Mouse (Mus musculus) embryonic facial prominence, embryonic 14.5 days (tissue): ENCODE data around the gene Kdm4d. TPM values are rescaled to one million over a fixed set of nuclear protein-coding genes. Genes with fewer than 3 reads are reported as not detected.
A peak's percentile ranks its signal among the peaks of the same experiment; 100 is the strongest.
"Not testable (repeated sequence)": the region's sequence is repeated elsewhere in the genome, so short reads cannot be mapped to it uniquely, and the experiment has no call there.

Experiments used
- ATAC-seq: fragments of 200-750 bp; cut with Nextera tagmentation; 2 replicates; pipeline ENCODE4 v1.8.0; 2017; ENCODE audit warnings: low read depth, moderate number of reproducible peaks, moderate TSS enrichment
- DNase-seq: peaks from one replicate; pipeline ENCODE4 v3.0.0-alpha.2; 2015; ENCODE audit warnings: low spot score
- H3K27ac ChIP-seq: fragments of 300-500 bp; sonication (generic); replicated peaks from 2 replicates; pipeline ENCODE4 v1.5.1; 2014; ENCODE audit warnings: low read depth, mild to moderate bottlenecking, low read length, moderate library complexity
- H3K27me3 ChIP-seq: fragments of 300-500 bp; sonication (generic); replicated peaks from 2 replicates; pipeline ENCODE4 v1.6.1; 2014; ENCODE audit warnings: low read length; ENCODE audit not compliant: control insufficient read depth, insufficient read depth
- H3K36me3 ChIP-seq: fragments of 300-500 bp; sonication (generic); 2 replicates; pipeline ENCODE4 v1.6.1; 2014; ENCODE audit warnings: low read length, mixed read lengths; ENCODE audit not compliant: control insufficient read depth, insufficient read depth
- H3K4me1 ChIP-seq: fragments of 300-500 bp; sonication (generic); 2 replicates; pipeline ENCODE4 v1.6.1; 2014; ENCODE audit warnings: antibody characterized with exemption, low read length; ENCODE audit not compliant: control insufficient read depth, insufficient read depth
- H3K4me2 ChIP-seq: fragments of 300-500 bp; sonication (generic); 2 replicates; pipeline ENCODE4 v1.6.1; 2014; ENCODE audit warnings: low read depth, mild to moderate bottlenecking, low read length, moderate library complexity, mixed read lengths
- H3K4me3 ChIP-seq: fragments of 300-500 bp; sonication (generic); 2 replicates; pipeline ENCODE4 v1.5.1; 2014; ENCODE audit warnings: low read depth, mild to moderate bottlenecking, low read length
- H3K9ac ChIP-seq: fragments of 300-500 bp; sonication (generic); 2 replicates; pipeline ENCODE4 v1.6.1; 2014; ENCODE audit warnings: low read depth, mild to moderate bottlenecking, low read length, moderate library complexity, mixed read lengths
- H3K9me3 ChIP-seq: fragments of 300-500 bp; sonication (generic); 2 replicates; pipeline ENCODE4 v1.6.1; 2016; ENCODE audit warnings: low read length; ENCODE audit not compliant: control insufficient read depth
- WGBS: fragments of 180-500 bp; shearing (Covaris S2); extraction: QIAGEN DNeasy Blood & Tissue Kit; methylation state at CpG from one replicate; pipeline ENCODE4 v1.1.7; 2014; 5-methylcytosine and 5-hydroxymethylcytosine counted together
- polyA plus RNA-seq: library from polyadenylated mRNA; unstranded; fragments of >200 nt; fragmentation: Nextera tagmentation; extraction: Ambion mirVana; gene quantifications from 2 replicates; pipeline ENCODE4 v1.2.1, GENCODE M21; 2014

Gene Kdm4d
- polyA plus RNA-seq, 1 experiment from 2014 or later: 0.25 TPM

DNA sequence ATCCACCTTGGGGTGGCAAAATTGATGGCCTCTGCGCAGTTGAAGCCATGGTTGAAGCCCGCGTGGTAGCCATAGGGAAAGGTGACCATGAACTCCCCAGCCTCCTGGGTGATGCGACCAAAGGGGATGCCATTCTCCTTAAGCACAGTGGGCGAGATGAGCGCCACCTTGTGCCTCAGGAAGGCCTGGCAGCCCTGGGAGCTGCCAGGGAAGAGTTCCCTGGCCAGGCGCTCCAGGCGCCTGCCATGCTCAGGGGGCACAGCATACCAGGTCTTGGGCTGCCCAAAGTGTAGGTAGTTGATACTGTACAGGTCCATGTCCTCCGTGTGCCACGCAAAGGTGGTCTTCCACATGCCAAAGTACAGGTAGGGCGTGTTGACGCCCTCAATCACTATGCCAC, 36.6 kb downstream of the Kdm4d start:
- not testable (repeated sequence) for H3K4me2 ChIP-seq, H3K27ac ChIP-seq, DNase-seq, H3K9ac ChIP-seq, H3K4me3 ChIP-seq, H3K36me3 ChIP-seq, ATAC-seq, H3K9me3 ChIP-seq, H3K27me3 ChIP-seq, H3K4me1 ChIP-seq
- WGBS: 76% methylated on average over 4 of the region's 12 CpGs

DNA sequence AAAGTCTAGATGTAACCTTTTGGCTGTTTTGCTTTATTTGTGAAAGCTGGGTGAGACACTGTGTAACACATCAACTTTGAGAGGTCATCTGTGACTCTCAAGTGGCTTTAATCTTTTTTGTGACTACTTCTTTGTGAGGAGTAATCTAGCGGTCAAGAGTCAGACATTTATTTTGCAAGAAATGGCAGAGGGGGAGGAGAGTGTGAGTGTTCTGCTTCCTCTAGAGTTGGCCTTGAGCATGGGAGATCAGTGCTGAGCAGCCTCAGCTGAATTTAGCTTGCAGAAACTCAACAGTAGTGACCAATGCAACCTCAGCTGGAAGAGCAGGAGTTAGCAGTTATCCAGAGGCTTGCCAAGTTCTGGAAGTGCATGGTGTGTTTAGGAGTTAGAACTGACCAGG, 37.7 kb downstream of the Kdm4d start:
- WGBS: 89% methylated on average over 1 of the region's 1 CpGs
- not testable (repeated sequence) for H3K9me3 ChIP-seq, H3K36me3 ChIP-seq, H3K27ac ChIP-seq, H3K4me2 ChIP-seq, H3K4me1 ChIP-seq, H3K4me3 ChIP-seq, H3K9ac ChIP-seq, H3K27me3 ChIP-seq, ATAC-seq, DNase-seq

DNA sequence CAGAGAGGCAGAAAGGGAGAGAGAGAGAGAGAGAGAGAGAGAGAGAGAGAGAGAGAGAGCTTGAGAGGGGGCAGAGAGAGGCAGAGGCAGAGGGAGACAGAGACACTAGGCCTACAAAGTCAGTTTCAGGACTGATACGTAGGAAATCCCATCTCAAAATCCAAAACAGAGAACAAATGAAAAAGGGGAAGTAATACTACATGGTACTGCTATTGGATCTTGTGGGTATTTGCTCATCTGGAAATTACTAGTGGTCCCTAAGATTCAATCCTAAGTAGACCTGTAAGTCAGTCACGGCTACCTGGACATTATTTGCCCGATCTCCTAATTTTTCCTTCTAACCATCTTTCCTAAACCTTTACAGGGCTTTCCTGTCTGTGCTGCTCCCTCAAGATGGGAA, 44.0 kb downstream of the Kdm4d start:
- H3K9ac ChIP-seq: no peak overlapping the region
- no peaks in the 10 kb centered on the region for H3K9me3 ChIP-seq
- ATAC-seq (no peak), DNase-seq (no peak)
- H3K4me1 ChIP-seq: no peaks in the 10 kb centered on the region
- H3K4me3 ChIP-seq: no peak overlapping the region
- H3K27ac ChIP-seq: no peak overlapping the region
- no peaks in the 10 kb centered on the region for H3K36me3 ChIP-seq
- WGBS: 83% methylated on average over 3 of the region's 3 CpGs
- H3K27me3 ChIP-seq: no peaks in the 10 kb centered on the region
- H3K4me2 ChIP-seq: no peak overlapping the region

DNA sequence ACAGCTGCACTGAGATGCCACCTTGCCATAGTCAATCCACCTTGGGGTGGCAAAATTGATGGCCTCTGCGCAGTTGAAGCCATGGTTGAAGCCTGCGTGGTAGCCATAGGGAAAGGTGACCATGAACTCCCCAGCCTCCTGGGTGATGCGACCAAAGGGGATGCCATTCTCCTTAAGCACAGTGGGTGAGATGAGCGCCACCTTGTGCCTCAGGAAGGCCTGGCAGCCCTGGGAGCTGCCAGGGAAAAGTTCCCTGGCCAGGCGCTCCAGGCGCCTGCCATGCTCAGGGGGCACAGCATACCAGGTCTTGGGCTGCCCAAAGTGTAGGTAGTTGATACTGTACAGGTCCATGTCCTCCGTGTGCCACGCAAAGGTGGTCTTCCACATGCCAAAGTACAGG, 49.2 kb downstream of the Kdm4d start:
- H3K9ac ChIP-seq, H3K4me1 ChIP-seq, H3K9me3 ChIP-seq, H3K4me3 ChIP-seq, H3K27me3 ChIP-seq, ATAC-seq, DNase-seq, H3K36me3 ChIP-seq, H3K4me2 ChIP-seq, H3K27ac ChIP-seq: not testable (repeated sequence)
- WGBS: 64% methylated on average over 7 of the region's 8 CpGs

DNA sequence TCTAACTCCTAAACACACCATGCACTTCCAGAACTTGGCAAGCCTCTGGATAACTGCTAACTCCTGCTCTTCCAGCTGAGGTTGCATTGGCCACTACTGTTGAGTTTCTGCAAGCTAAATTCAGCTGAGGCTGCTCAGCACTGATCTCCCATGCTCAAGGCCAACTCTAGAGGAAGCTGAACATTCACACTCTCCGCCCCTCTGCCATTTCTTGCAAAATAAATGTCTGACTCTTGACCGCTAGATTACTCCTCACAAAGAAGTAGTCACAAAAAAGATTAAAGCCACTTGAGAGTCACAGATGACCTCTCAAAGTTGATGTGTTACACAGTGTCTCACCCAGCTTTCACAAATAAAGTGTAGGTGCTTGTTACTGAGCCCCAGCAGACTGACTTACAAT, 53.2 kb downstream of the Kdm4d start:
- WGBS: 88% methylated on average over 2 of the region's 2 CpGs
- not testable (repeated sequence) for ATAC-seq, DNase-seq, H3K9ac ChIP-seq, H3K4me3 ChIP-seq, H3K36me3 ChIP-seq, H3K9me3 ChIP-seq, H3K27ac ChIP-seq, H3K4me1 ChIP-seq, H3K4me2 ChIP-seq, H3K27me3 ChIP-seq

DNA sequence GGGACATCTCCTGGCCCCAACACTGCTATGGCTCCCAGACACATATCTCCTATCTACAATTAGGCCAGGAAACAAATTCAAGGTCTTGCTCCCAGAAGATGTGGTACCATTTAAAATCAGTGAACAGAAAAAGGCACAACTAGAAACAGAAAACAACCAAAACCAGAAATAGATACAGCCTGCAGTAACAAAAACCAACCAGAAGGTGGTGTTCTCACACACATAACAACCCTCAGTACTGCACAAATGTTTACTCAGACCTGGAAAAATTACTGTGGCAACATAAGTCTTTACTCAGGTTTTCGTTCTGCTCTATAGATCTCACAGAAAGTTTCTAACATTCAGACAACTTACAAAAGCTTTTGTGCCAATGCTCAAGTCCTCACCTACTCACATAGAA, 59.9 kb downstream of the Kdm4d start:
- H3K4me1 ChIP-seq: no peaks in the 10 kb centered on the region
- H3K9ac ChIP-seq: no peak overlapping the region
- WGBS: 83% methylated on average over 1 of the region's 1 CpGs
- no peak overlapping the region for H3K4me3 ChIP-seq
- H3K27ac ChIP-seq: no peak overlapping the region
- H3K27me3 ChIP-seq: no peaks in the 10 kb centered on the region
- no peaks in the 10 kb centered on the region for H3K36me3 ChIP-seq
- no peak for DNase-seq
- H3K9me3 ChIP-seq: peaks cover 5% of the 10 kb centered on the region
- H3K4me2 ChIP-seq: no peak overlapping the region
- ATAC-seq: no peak

DNA sequence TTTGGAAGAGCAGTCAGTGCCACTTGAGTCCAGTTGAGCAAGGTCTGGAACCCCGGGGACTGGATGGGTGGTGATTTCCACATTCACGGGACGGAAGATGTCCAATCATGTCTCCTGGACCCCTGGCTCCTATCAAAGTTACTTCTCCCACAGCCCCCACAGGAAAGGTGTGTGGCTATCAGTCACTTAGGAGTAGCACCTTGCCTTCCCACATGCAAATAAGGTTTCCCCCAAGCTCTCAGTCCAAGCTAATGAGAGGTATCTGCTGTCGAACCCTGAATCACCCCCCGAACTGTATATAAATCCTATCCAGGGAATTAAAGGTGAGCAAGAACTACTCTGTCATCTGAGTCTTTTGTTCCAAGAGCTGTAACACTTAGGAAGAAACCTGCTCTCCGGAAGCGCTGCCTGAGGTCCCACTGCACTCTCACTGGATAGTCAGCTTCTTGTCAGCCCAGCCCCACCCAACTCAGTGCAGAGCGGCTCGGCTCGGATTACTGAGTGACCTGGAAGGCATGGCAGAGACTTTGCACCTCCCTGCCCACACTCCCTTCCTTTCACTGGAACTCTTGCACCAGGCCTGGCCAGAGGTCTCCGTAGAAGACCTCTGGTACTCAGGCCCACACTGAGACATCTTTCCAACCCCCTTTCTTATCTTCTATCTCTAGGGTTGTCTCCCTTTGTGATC, 66.9 kb downstream of the Kdm4d start:
- Histone ChIP-seq H3K36me3 (no peaks in the 10 kb centered on the region), H3K4me1 (no peaks in the 10 kb centered on the region), H3K27me3 (no peaks in the 10 kb centered on the region), H3K27ac (no peak overlapping the region), H3K9ac (no peak overlapping the region), H3K4me3 (no peak overlapping the region), H3K4me2 (no peak overlapping the region), H3K9me3 (peaks cover 5% of the 10 kb centered on the region)
- DNase-seq (peak; percentile 22), ATAC-seq (no peak)
- 55% methylated on average over 11 of the region's 11 CpGs for whole genome bisulfite sequencing

Other genes with a start within 250 kb of the Kdm4d start
- 21.7 and 25.8 TPM in 2 replicates for gene Sesn3, start 225.4 kb downstream of the Kdm4d start, polyA plus RNA-seq
- gene Endod1, start 119.0 kb downstream of the Kdm4d start, polyA plus RNA-seq: 23.3 and 23.6 TPM in 2 replicates
- gene Cwc15, start 135 bp upstream of the Kdm4d start, polyA plus RNA-seq: 135 and 141 TPM in 2 replicates
- gene Amotl1, start 144.6 kb upstream of the Kdm4d start, polyA plus RNA-seq: 48.4 and 49.1 TPM in 2 replicates
- 0.21 and 0.47 TPM in 2 replicates for gene Piwil4, start 240.3 kb upstream of the Kdm4d start, polyA plus RNA-seq